Mouse (Mus musculus): ENCODE measurements around the gene Fam71b.

Gene Fam71b

GRCm38 (mm10) chr11:46396167-46396859 lies at the start of gene Fam71b:
Gene Fam71b, plus strand, starts transcription at chr11:46396559.
- no peak for DNase-seq (ENCODE audit: low read depth, low spot score)

GRCm38 (mm10) chr11:46347756-46348155 lies 48.6 kb upstream of the Fam71b start:
- DNase-seq (ENCODE audit: low read depth, low spot score): no peak

GRCm38 (mm10) chr11:46348416-46348815 lies 47.9 kb upstream of the Fam71b start:
- DNase-seq (ENCODE audit: low read depth, low spot score): no peak

- DNase-seq (ENCODE audit: low read depth, low spot score): no peak
These were observed 46.5 kb upstream of the Fam71b start for GRCm38 (mm10) chr11:46349681-46350410.

GRCm38 (mm10) chr11:46358369-46358768 lies 38.0 kb upstream of the Fam71b start:
- no peak for DNase-seq (ENCODE audit: low read depth, low spot score)

GRCm38 (mm10) chr11:46360991-46361665 lies 35.2 kb upstream of the Fam71b start:
- no peak for DNase-seq (ENCODE audit: low read depth, low spot score)

- DNase-seq (ENCODE audit: low read depth, low spot score): no peak
These were observed 34.0 kb upstream of the Fam71b start for GRCm38 (mm10) chr11:46362061-46363022.

- DNase-seq (ENCODE audit: low read depth, low spot score): no peak
These were observed 32.5 kb upstream of the Fam71b start for GRCm38 (mm10) chr11:46363864-46364263.

- DNase-seq (ENCODE audit: low read depth, low spot score): no peak
These were observed 30.6 kb upstream of the Fam71b start for GRCm38 (mm10) chr11:46365744-46366143.

- DNase-seq (ENCODE audit: low read depth, low spot score): no peak
These were observed 30.0 kb upstream of the Fam71b start for GRCm38 (mm10) chr11:46366357-46366756.

GRCm38 (mm10) chr11:46370457-46370856 lies 25.9 kb upstream of the Fam71b start:
- no peak for DNase-seq (ENCODE audit: low read depth, low spot score)

GRCm38 (mm10) chr11:46371250-46371649 lies 25.1 kb upstream of the Fam71b start:
- DNase-seq (ENCODE audit: low read depth, low spot score): no peak

GRCm38 (mm10) chr11:46372331-46372953 lies 23.9 kb upstream of the Fam71b start:
- no peak for DNase-seq (ENCODE audit: low read depth, low spot score)

GRCm38 (mm10) chr11:46373071-46374030 lies 23.0 kb upstream of the Fam71b start:
- DNase-seq (ENCODE audit: low read depth, low spot score): no peak

GRCm38 (mm10) chr11:46375015-46375414 lies 21.3 kb upstream of the Fam71b start:
- DNase-seq (ENCODE audit: low read depth, low spot score): no peak

GRCm38 (mm10) chr11:46377316-46377715 lies 19.0 kb upstream of the Fam71b start:
- DNase-seq (ENCODE audit: low read depth, low spot score): no peak

- DNase-seq (ENCODE audit: low read depth, low spot score): no peak
These were observed 18.3 kb upstream of the Fam71b start for GRCm38 (mm10) chr11:46377819-46378782.

- DNase-seq (ENCODE audit: low read depth, low spot score): no peak
These were observed 16.2 kb upstream of the Fam71b start for GRCm38 (mm10) chr11:46380097-46380675.
